Mouse (Mus musculus) bone marrow macrophage, adult 2 months (primary cell): ENCODE data around the gene Natd1. TPM values are rescaled to one million over a fixed set of nuclear protein-coding genes. Genes with fewer than 3 reads are reported as not detected.
"Not testable (repeated sequence)": the region's sequence is repeated elsewhere in the genome, so short reads cannot be mapped to it uniquely, and the experiment has no call there.

Experiments
- H3K27ac ChIP-seq: 2 replicates; pipeline ENCODE4 v1.5.1; 2012; ENCODE audit warnings: low read depth, low read length; ENCODE audit not compliant: insufficient read depth
- H3K4me1 ChIP-seq: 2 replicates; pipeline ENCODE4 v1.6.1; 2012; ENCODE audit warnings: low read length; ENCODE audit not compliant: control insufficient read depth, insufficient read depth
- H3K4me3 ChIP-seq: 2 replicates; pipeline ENCODE4 v1.5.1; 2012; ENCODE audit warnings: mild to moderate bottlenecking, low read length, moderate library complexity; ENCODE audit not compliant: insufficient read depth
- CTCF ChIP-seq: IDR thresholded peaks from 2 replicates; pipeline ENCODE4 v1.5.1; 2012; ENCODE audit warnings: low read depth, mild to moderate bottlenecking, low read length, moderate library complexity
- POLR2A ChIP-seq: IDR thresholded peaks from 2 replicates; pipeline ENCODE4 v1.6.1; 2012; ENCODE audit warnings: mild to moderate bottlenecking, low read depth, low read length, borderline replicate concordance
- polyA plus RNA-seq: library from polyadenylated mRNA; stranded (reverse); fragments of >200 nt; gene quantifications from 2 replicates; pipeline ENCODE4 v1.2.4, GENCODE M21; 2012; ENCODE audit not compliant: missing spikeins, insufficient read depth, insufficient read length

The Natd1 gene
- polyA plus RNA-seq, 1 experiment, result 19.2 TPM

DNA sequence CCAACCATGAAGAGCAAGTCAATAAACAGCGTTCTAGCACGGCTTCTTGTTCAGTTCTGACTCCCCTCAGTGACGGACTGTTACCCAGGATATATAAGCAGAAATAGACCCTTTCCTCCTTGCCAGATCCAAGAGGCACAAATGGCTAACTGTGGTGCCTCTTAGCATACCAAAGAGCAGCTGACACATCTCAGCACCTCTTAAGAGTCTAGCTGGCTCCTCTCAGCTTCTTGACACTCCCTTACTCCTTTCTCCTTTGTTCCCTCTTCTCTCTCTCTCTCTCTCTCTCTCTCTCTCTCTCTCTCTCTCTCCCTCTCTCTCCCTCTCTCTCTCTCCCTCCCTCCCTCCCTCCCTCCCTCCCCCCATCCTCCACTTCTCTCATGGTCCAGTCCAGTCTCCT, 23.8 kb downstream of the Natd1 start:
- Histone ChIP-seq H3K4me1 (no peaks in the 10 kb centered on the region), H3K27ac (no peak overlapping the region), H3K4me3 (no peak overlapping the region)
- TF ChIP-seq CTCF, result no peak
- TF ChIP-seq POLR2A, result no peak

- no peak overlapping the region for H3K27ac ChIP-seq
These were observed 24.3 kb downstream of the Natd1 start for GRCm38 (mm10) chr11:60890286-60890685.

GRCm38 (mm10) chr11:60889861-60890260, 24.7 kb downstream of the Natd1 start:
- no peaks in the 10 kb centered on the region for H3K4me1 ChIP-seq
- no peak for TF ChIP-seq POLR2A
- TF ChIP-seq CTCF, result no peak
- no peak overlapping the region for H3K27ac ChIP-seq
- no peak overlapping the region for H3K4me3 ChIP-seq

More at GRCm38 (mm10) chr11:60890286-60890685, 24.3 kb downstream of the Natd1 start:
- H3K4me1 ChIP-seq, result no peaks in the 10 kb centered on the region
- no peak for TF ChIP-seq CTCF
- no peak for TF ChIP-seq POLR2A
- no peak overlapping the region for H3K4me3 ChIP-seq

GRCm38 (mm10) chr11:60886986-60887385, 27.6 kb downstream of the Natd1 start:
- not testable (repeated sequence) for H3K27ac ChIP-seq, H3K4me3 ChIP-seq, H3K4me1 ChIP-seq

GRCm38 (mm10) chr11:60882386-60882785, 32.2 kb downstream of the Natd1 start:
- Histone ChIP-seq H3K4me3 (no peak overlapping the region), H3K27ac (no peak overlapping the region), H3K4me1 (peaks cover 2% of the 10 kb centered on the region; the same call in 1 of the 2 replicates)
- TF ChIP-seq CTCF, result no peak
- no peak for TF ChIP-seq POLR2A

- peaks cover 11% of the 10 kb centered on the region for H3K4me1 ChIP-seq
- TF ChIP-seq CTCF (no peak), POLR2A (no peak)
- no peak overlapping the region for H3K4me3 ChIP-seq
These were observed 34.0 kb downstream of the Natd1 start for GRCm38 (mm10) chr11:60880559-60880958.

DNA sequence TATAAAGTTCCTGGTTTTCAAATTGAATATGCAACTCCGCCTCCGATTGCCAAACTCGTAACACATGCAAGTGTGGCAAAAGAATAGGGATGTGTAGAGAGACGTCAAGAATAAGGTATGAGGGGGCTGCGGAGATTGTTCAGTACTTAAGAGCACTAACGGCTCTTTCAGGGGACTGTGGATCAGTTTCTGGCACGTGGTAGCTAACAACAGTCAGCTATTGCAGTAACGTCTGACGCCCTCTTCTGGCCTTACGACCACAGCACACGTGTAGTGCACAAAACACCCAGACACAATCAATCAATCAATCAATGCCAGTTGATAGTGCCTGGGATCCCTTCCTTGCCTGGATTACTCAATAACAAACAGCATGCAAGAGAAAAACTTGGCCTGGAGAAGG, 35.1 kb downstream of the Natd1 start:
- H3K4me3 ChIP-seq, result peak overlapping the region; percentile 73

More at GRCm38 (mm10) chr11:60880559-60880958, 34.0 kb downstream of the Natd1 start:
- no peak overlapping the region for H3K27ac ChIP-seq

DNA sequence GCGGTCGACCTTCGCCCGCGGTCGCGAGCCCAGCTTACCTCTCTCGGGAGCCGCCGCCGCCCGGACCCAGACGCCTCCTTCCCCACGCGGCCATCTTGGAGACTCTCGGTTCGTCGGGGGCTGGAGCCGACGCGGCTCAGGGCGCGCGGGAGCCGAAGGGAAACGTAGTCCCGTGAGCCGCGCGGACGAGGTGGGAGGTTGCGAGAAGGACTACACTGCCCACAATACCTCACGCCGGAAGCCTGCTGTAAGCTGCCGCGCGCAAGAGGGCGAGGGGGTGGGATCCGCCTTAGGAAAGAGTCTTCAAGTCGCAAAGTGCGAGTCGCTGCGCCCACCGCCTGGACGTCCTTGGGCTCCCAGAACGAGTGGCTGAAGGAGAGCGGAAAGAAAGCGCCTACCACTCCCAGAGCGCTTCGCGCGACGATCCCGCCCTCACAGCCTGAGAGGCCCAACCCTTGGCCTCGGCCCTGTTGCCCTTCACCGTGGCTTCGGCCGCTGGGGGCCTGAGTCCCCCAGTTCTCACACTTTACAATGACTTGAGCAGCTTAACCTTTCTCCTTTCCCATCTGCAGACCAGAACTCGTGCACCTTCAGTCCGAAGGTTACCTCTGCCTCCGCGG, 35.8 kb downstream of the Natd1 start, which contains the start of gene Tmem11:
TSS of gene Tmem11 (minus strand) at position 598 of the 620 bp plus-strand sequence.
- Histone ChIP-seq H3K27ac (peak within 1 kb of the TSS; percentile 86), H3K4me3 (peak within 1 kb of the TSS; percentile 73), H3K4me1 (peaks cover 19% of the 10 kb centered on the region)
- TF ChIP-seq POLR2A (0 out of 2 replicates have a peak, but pooled peaks have one; percentile 8), CTCF (no peak)

More for the DNA sequence above, 35.1 kb downstream of the Natd1 start:
- TF ChIP-seq CTCF (peak; percentile 62), POLR2A (no peak)
- H3K4me1 ChIP-seq, result peaks cover 15% of the 10 kb centered on the region
- peak overlapping the region; percentile 86 for H3K27ac ChIP-seq

GRCm38 (mm10) chr11:60878056-60878612, 36.4 kb downstream of the Natd1 start:
- Histone ChIP-seq H3K4me1 (peaks cover 22% of the 10 kb centered on the region), H3K4me3 (peak overlapping the region; percentile 73), H3K27ac (peak overlapping the region; percentile 56)
- TF ChIP-seq POLR2A (no peak), CTCF (no peak)

GRCm38 (mm10) chr11:60873101-60873500, 41.4 kb downstream of the Natd1 start:
- Histone ChIP-seq H3K4me1 (peaks cover 20% of the 10 kb centered on the region), H3K27ac (no peak overlapping the region), H3K4me3 (no peak overlapping the region)
- no peak for TF ChIP-seq CTCF
- no peak for TF ChIP-seq POLR2A
